Mouse (Mus musculus): ENCODE measurements around the gene Ly6f. TPM values are rescaled to one million over a fixed set of nuclear protein-coding genes. Genes with fewer than 3 reads are reported as not detected.

Gene Ly6f
- polyA plus RNA-seq, 1 experiment from 2014 or later, result not detected

DNA sequence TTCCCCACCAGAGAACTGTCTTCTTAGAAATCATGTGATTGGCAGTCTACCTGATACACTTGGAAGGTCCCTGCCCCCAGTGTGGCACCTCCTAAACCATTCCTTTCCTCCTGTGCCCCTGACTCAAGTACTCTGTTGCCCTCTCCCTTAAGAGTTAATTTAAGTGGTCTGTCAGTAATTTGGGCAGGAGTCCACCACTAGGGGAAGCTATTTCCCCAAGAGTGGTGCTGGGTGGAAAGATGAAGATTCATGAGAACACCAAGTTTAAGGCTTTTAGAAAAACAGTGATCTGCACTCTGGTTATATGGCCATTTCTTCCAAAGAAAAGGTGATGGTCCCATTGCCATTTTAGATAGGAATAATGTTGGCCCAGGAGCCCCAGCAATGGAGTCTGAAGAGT lies 2.4 kb upstream of the Ly6f start:
- Histone ChIP-seq H3K4me3 (ENCODE audit: low read depth, low read length) (no peak overlapping the region), H3K9me3 (ENCODE audit: low read length) (no peaks in the 10 kb centered on the region)

DNA sequence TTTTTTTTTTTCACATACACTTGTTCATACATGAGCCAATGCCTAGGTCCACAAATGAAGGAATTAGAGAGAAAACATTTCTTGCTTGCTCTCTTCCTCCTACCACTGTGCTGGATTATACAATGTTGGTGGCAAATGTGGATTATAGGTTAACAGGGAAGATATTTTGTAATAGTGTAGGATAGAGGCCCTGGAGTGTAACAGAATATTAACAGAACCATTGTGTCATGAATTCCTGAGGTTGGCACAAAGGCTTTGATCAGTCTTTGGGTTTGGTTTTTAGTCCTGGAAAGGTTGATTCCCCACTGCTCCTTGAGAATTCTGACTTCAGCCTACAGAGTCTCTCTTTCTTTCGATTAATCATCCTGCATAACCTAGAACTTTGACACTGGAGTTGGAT lies 1.6 kb upstream of the Ly6f start:
- WGBS, result 38% methylated on average over 1 of the region's 1 CpGs
- Histone ChIP-seq H3K4me2 (replicated peaks; ENCODE audit: low read depth, low read length) (no peak overlapping the region), H3K4me1 (ENCODE audit: insufficient read depth, low read depth, low read length) (no peaks in the 10 kb centered on the region), H3K27ac (ENCODE audit: low read length) (no peak overlapping the region), H3K4me3 (ENCODE audit: low read depth, low read length) (no peak overlapping the region), H3K9ac (replicated peaks; ENCODE audit: low read depth) (no peak overlapping the region), H3K9me3 (ENCODE audit: low read length) (no peaks in the 10 kb centered on the region), H3K27me3 (replicated peaks; ENCODE audit: insufficient read depth, low read length) (no peaks in the 10 kb centered on the region), H3K36me3 (ENCODE audit: insufficient read depth, low read length) (no peaks in the 10 kb centered on the region)
- DNase-seq (ENCODE audit: low spot score) (no peak), ATAC-seq (no peak)
- TF ChIP-seq CTCF (IDR thresholded peaks at IDR 0.05) (no peak), EP300 (IDR thresholded peaks at IDR 0.05) (no peak)

More for the DNA sequence above, 2.4 kb upstream of the Ly6f start:
- Histone ChIP-seq H3K27me3 (replicated peaks; ENCODE audit: insufficient read depth, low read length) (no peaks in the 10 kb centered on the region), H3K36me3 (ENCODE audit: insufficient read depth, low read length) (no peaks in the 10 kb centered on the region), H3K9ac (replicated peaks; ENCODE audit: low read depth) (no peak overlapping the region), H3K4me1 (ENCODE audit: insufficient read depth, low read depth, low read length) (no peaks in the 10 kb centered on the region), H3K4me2 (replicated peaks; ENCODE audit: low read depth, low read length) (no peak overlapping the region), H3K27ac (ENCODE audit: low read length) (no peak overlapping the region)
- DNase-seq (ENCODE audit: low spot score) (no peak), ATAC-seq (no peak)
- no peak for TF ChIP-seq EP300 (IDR thresholded peaks at IDR 0.05)
- no peak for TF ChIP-seq CTCF (IDR thresholded peaks at IDR 0.05)

GRCm38 (mm10) chr15:75268916-75269829 lies 952 bp downstream of the Ly6f start:
- no peak overlapping the region for H3K4me3 ChIP-seq (ENCODE audit: low read depth, low read length)
- no peaks in the 10 kb centered on the region for H3K27me3 ChIP-seq (replicated peaks; ENCODE audit: insufficient read depth, low read length)
- 60% methylated on average over 5 of the region's 5 CpGs for WGBS
- H3K9ac ChIP-seq (replicated peaks; ENCODE audit: low read depth), result no peak overlapping the region
- H3K36me3 ChIP-seq (ENCODE audit: insufficient read depth, low read length), result no peaks in the 10 kb centered on the region
- no peak overlapping the region for H3K27ac ChIP-seq (ENCODE audit: low read length)
- ATAC-seq, result no peak
- H3K4me1 ChIP-seq (ENCODE audit: insufficient read depth, low read depth, low read length), result no peaks in the 10 kb centered on the region
- H3K9me3 ChIP-seq (ENCODE audit: low read length), result no peaks in the 10 kb centered on the region
- TF ChIP-seq EP300 (IDR thresholded peaks at IDR 0.05), result no peak
- no peak for TF ChIP-seq CTCF (IDR thresholded peaks at IDR 0.05)
- DNase-seq (ENCODE audit: low spot score), result no peak
- no peak overlapping the region for H3K4me2 ChIP-seq (replicated peaks; ENCODE audit: low read depth, low read length)

DNA sequence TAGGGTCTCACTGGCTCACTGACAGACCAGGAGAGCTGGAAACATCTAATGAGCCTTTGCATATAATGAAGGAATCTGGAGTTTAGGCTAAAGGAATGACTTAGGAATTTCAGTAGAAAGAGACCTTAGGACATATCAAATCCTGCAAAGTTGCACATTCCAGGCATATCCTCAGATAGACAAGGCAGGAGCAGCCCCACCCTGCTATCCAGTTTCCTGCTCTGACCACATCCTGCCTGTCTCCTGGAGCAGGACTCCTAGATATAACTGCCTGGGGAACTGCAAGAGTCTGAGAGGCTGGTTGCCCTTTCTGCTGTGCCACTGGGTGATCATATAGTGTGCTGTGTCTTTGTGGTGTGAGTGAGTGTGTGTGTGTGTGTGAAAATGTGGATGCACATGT lies 1.9 kb downstream of the Ly6f start:
- Histone ChIP-seq H3K36me3 (ENCODE audit: insufficient read depth, low read length) (no peaks in the 10 kb centered on the region), H3K4me2 (replicated peaks; ENCODE audit: low read depth, low read length) (no peak overlapping the region), H3K9ac (replicated peaks; ENCODE audit: low read depth) (no peak overlapping the region), H3K9me3 (ENCODE audit: low read length) (no peaks in the 10 kb centered on the region), H3K4me3 (ENCODE audit: low read depth, low read length) (no peak overlapping the region), H3K27ac (ENCODE audit: low read length) (no peak overlapping the region), H3K4me1 (ENCODE audit: insufficient read depth, low read depth, low read length) (no peaks in the 10 kb centered on the region), H3K27me3 (replicated peaks; ENCODE audit: insufficient read depth, low read length) (no peaks in the 10 kb centered on the region)
- TF ChIP-seq CTCF (IDR thresholded peaks at IDR 0.05) (no peak), EP300 (IDR thresholded peaks at IDR 0.05) (no peak)
- ATAC-seq, result no peak
- no peak for DNase-seq (ENCODE audit: low spot score)

GRCm38 (mm10) chr15:75270691-75271362 lies 2.6 kb downstream of the Ly6f start:
- Histone ChIP-seq H3K36me3 (ENCODE audit: insufficient read depth, low read length) (no peaks in the 10 kb centered on the region), H3K27ac (ENCODE audit: low read length) (no peak overlapping the region), H3K9me3 (ENCODE audit: low read length) (no peaks in the 10 kb centered on the region), H3K4me2 (replicated peaks; ENCODE audit: low read depth, low read length) (no peak overlapping the region), H3K4me3 (ENCODE audit: low read depth, low read length) (no peak overlapping the region), H3K27me3 (replicated peaks; ENCODE audit: insufficient read depth, low read length) (no peaks in the 10 kb centered on the region), H3K9ac (replicated peaks; ENCODE audit: low read depth) (no peak overlapping the region), H3K4me1 (ENCODE audit: insufficient read depth, low read depth, low read length) (no peaks in the 10 kb centered on the region)
- ATAC-seq (no peak), DNase-seq (ENCODE audit: low spot score) (no peak)
- 74% methylated on average over 3 of the region's 3 CpGs for WGBS
- TF ChIP-seq CTCF (IDR thresholded peaks at IDR 0.05), result no peak
- TF ChIP-seq EP300 (IDR thresholded peaks at IDR 0.05), result no peak

GRCm38 (mm10) chr15:75271426-75271825 lies 3.2 kb downstream of the Ly6f start:
- Histone ChIP-seq H3K4me3 (ENCODE audit: low read depth, low read length) (no peak overlapping the region), H3K9me3 (ENCODE audit: low read length) (no peaks in the 10 kb centered on the region), H3K36me3 (ENCODE audit: insufficient read depth, low read length) (no peaks in the 10 kb centered on the region), H3K27me3 (replicated peaks; ENCODE audit: insufficient read depth, low read length) (no peaks in the 10 kb centered on the region), H3K4me2 (replicated peaks; ENCODE audit: low read depth, low read length) (no peak overlapping the region), H3K9ac (replicated peaks; ENCODE audit: low read depth) (no peak overlapping the region), H3K27ac (ENCODE audit: low read length) (no peak overlapping the region), H3K4me1 (ENCODE audit: insufficient read depth, low read depth, low read length) (no peaks in the 10 kb centered on the region)
- WGBS, result 46% methylated on average over 1 of the region's 1 CpGs
- ATAC-seq (no peak), DNase-seq (ENCODE audit: low spot score) (no peak)
- TF ChIP-seq EP300 (IDR thresholded peaks at IDR 0.05) (no peak), CTCF (IDR thresholded peaks at IDR 0.05) (no peak)

Measured in lung, postnatal 0 days (tissue).